Mouse (Mus musculus) kidney, postnatal 36 days (tissue): ENCODE measurements at regions not wholly inside any gene's neighbourhood (a gene's known extent, or its start where the extent isn't known, plus 50 kb on each side); places are given as distances from the start of the nearest gene placed in this dataset.
"Not testable (repeated sequence)": the region's sequence is repeated elsewhere in the genome, so short reads cannot be mapped to it uniquely, and the experiment has no call there.

Source experiments
- DNase-seq, 2 experiments: peaks; one replicate each; pipeline ENCODE4 v3.0.0; 2021 to 2022; ENCODE audit warnings: mixed read lengths in 2 of 2

DNA sequence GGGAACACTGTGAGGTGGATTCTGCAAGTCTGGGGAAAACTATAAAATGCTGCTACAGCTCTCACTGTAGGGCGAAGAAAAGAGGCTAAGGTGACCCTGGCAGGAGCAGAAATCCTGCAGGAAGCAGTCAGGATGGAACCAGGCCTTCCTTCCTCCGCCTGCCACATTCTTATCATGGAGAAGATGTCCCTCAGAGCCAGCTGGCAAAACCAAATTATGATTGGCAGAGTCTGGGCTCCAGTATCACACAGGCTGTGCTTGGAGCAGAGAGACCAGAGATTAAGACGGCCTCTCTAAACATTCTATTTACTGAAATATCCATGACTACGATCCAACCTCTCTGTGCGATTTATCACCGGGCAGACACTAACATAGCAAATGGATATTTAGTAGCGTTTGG is 92.2 kb upstream of the Max start:
- DNase-seq, result no peak

DNA sequence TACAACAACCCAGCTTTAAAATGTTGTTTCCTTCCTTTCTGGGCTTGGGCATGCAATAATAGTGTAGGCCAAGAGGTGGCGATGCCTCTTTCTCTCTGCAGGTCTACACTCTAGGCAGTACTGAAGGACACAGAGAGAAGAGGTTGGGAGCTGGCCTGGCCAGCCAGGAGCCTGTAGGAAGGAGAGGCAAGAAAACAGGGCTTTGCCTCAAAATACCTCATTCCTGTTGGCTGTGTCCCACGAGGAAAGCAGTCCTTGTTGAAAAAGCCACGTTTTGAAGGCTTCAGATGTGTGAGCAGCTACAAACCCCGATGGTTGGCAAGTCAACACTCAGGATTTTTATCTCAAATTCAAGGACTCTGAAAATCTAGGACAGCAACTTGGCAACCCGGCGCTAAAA is 90.9 kb upstream of the Max start:
- peak; percentile 60 to 75 for DNase-seq

- peak in 1 of 2 experiments; percentile 69 for DNase-seq
Measured at GRCm38 (mm10) chr12:77048380-77048779, 86.4 kb upstream of the Max start.

GRCm38 (mm10) chr12:77047273-77047672 is 85.3 kb upstream of the Max start:
- DNase-seq, result peak in 1 of 2 experiments; percentile 13

GRCm38 (mm10) chr12:77045956-77046355 is 84.0 kb upstream of the Max start:
- DNase-seq, result peak; percentile 67 to 87

DNA sequence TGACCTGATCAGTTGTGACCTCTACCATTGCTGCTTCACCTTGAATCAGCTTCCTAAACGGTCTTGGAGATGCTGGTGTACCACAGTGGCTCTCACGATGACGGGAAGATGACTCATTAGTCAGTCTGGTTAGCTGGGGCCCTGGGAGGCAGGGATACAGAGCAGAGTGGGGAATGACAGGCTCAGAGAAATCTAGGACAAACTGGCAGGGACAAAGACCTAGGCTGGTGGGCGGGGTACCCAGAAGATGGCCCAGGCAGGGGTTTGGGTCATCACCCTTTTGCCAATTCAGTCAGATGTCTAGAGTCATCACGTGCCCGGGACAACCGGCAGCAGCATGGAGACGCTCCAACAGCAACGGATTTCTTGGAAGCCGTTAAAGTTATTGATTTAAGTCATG is 83.4 kb upstream of the Max start:
- peak in 1 of 2 experiments; percentile 15 for DNase-seq

GRCm38 (mm10) chr12:77042356-77042755 is 80.4 kb upstream of the Max start:
- DNase-seq, result no peak

- DNase-seq, result no peak
Measured at GRCm38 (mm10) chr12:77041141-77041540, 79.1 kb upstream of the Max start.

DNA sequence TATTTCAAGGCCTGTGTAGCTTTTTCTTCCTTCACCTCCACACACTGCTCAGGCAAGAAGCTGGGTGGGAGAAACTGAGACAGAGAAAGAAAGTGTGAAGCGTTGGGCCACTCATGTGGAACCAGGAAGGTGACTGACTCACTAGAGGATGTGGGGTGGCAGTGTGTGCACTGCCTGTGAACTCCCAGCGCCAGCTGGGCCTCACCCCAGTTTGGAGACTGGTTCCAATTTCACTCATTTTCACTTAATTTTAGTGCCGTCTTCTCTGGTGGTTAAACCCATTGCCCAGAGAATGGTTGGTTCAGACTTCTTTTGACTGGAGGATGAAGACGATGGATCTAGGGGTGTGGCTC is 77.9 kb upstream of the Max start:
- DNase-seq, result no peak

- peak in 1 of 2 experiments; percentile 34 for DNase-seq
Measured at GRCm38 (mm10) chr12:77039295-77039952, 77.4 kb upstream of the Max start.

- DNase-seq, result no peak
Measured at GRCm38 (mm10) chr12:77035676-77036075, 73.7 kb upstream of the Max start.

GRCm38 (mm10) chr12:77031448-77031847 is 69.4 kb upstream of the Max start:
- DNase-seq, result no peak

- DNase-seq, result no peak
Measured at GRCm38 (mm10) chr12:77025431-77025879, 63.5 kb upstream of the Max start.

- no peak for DNase-seq
Measured at GRCm38 (mm10) chr12:77022538-77022937, 60.5 kb upstream of the Max start.

GRCm38 (mm10) chr12:77021881-77022280 is 59.9 kb upstream of the Max start:
- no peak for DNase-seq

GRCm38 (mm10) chr12:77019708-77020511 is 57.9 kb upstream of the Max start:
- DNase-seq, result peak; percentile 10 to 23

GRCm38 (mm10) chr12:77019148-77019547 is 57.1 kb upstream of the Max start:
- not testable (repeated sequence) for DNase-seq

DNA sequence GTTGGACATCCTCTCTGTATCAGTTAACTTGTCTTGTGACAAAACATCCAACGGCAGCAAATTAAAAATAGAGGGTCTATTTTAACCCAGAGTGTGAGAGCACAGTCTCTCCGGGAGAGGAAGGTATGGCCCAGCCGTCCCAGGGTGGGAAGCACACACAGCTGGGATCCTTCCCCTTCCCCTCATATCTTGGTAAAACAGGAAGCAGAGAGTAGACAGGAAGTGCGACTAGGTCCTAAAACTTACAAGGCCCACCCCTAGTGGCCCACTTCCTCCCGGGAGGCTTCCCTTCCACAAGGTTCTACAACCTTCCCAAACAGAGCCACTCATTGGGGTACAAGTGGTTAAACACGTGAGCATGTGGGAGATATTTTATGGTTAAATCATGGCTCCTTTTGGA is 56.4 kb upstream of the Max start:
- no peak for DNase-seq

DNA sequence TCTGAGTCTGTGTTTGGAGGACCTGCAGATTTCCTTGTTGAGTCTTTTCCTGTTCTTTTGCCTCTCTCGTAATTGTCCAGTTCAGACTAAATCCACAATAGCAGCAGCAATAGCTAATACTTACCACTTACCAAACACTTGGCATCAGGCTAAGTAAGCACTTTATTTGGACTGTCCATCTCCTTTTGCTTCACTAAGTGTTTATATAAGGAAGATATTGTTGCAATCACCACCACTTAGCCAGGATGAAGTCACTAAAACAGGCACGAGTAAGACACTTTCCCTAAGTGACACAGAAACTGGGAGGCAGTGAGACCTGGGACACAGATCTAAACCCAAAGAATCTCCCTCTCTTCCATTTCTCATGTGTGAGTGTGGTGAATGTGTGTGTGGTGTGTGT is 52.9 kb upstream of the Max start:
- no peak for DNase-seq
